8 mouse cellular contexts compared by ENCODE assay signal in the genomic region with DNA sequence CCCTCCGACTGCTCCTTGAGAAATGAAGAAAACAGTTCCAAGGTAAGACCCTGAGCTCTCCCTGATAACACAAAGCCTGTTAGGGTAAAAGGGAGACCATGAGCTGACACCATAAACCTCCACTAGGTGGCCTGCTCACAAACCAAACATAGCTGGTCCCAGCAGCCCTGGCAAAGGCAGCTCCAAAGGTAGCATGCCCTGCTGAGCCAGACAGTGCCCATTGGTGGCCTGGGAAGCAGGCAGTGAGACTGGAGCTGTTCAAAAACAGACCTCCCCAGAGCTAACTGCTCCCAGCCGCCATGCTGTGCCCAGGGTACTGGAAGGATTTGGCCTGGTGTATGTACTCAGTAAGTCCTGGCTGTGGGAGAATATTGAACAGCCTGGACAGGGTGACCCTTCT.
DNase-seq lines count a peak whose midpoint lies in the region; ATAC-seq and TF ChIP-seq lines count a peak whose summit lies in the region.

No protein-coding gene starts in this region.

- no peaks in the 10 kb centered on the region for H3K9me3 ChIP-seq in kidney, embryonic 15.5 days (replicated peaks)

- no peak overlapping the region for H3K9ac ChIP-seq in kidney, embryonic 15.5 days

- H3K4me3 ChIP-seq in layer of hippocampus, adult 2 months = no peak overlapping the region
- H3K4me3 ChIP-seq in kidney, embryonic 15.5 days (replicated peaks) = no peak overlapping the region

- no peak overlapping the region for H3K4me2 ChIP-seq in kidney, embryonic 15.5 days

- H3K4me1 ChIP-seq in kidney, embryonic 15.5 days = no peaks in the 10 kb centered on the region

- 51% methylated on average over 2 of the region's 2 CpGs for WGBS in kidney, embryonic 15.5 days

- peak in 1 of 2 experiments; percentile 12 for DNase-seq in layer of hippocampus, adult 2 months (ENCODE audit: low spot score in 2 of 2)
- no peak for DNase-seq in layer of hippocampus, adult 9-11 months
- DNase-seq in WW6 (ENCODE audit: low read depth, low spot score) = peak; percentile 5
- DNase-seq in cerebellum, adult 9-11 months = peak; percentile 56
- no peak for DNase-seq in thymus, adult 18-20 months
- DNase-seq in neural tube, embryonic 10.5 days (ENCODE audit: extremely low spot score, low spot score) = no peak

- H3K27me3 ChIP-seq in kidney, embryonic 15.5 days = no peaks in the 10 kb centered on the region

- peak; percentile 72 for TF ChIP-seq CTCF in layer of hippocampus, adult 2 months (conservative IDR thresholded peaks at IDR 0.05)

- no peaks in the 10 kb centered on the region for H3K36me3 ChIP-seq in kidney, embryonic 15.5 days

- ATAC-seq in kidney, embryonic 15.5 days (replicated peaks; ENCODE audit: low FRiP score) = 0 out of 2 replicates have a peak, but pooled peaks have one; percentile 18
- ATAC-seq in monocyte, adult 5-6 weeks (replicated peaks; ENCODE audit: insufficient number of reproducible peaks, low FRiP score, low TSS enrichment, poor library complexity, severe bottlenecking) = no peak

- H3K27ac ChIP-seq in layer of hippocampus, adult 2 months = no peak overlapping the region
- no peak overlapping the region for H3K27ac ChIP-seq in kidney, embryonic 15.5 days

Comparison
In these comparisons a context has a peak if more than half of its experiments do, and no peak if none do; other contexts are left out.
1. DNase-seq: peak in WW6 (single experiment) and cerebellum, adult 9-11 months (single experiment); none in layer of hippocampus, adult 9-11 months (single experiment), thymus, adult 18-20 months (0 of 2) and neural tube, embryonic 10.5 days (single experiment).